Mouse (Mus musculus) hindbrain, postnatal 0 days (tissue): ENCODE measurements around the gene Jun. TPM values are rescaled to one million over a fixed set of nuclear protein-coding genes. Genes with fewer than 3 reads are reported as not detected.
A peak's percentile ranks its signal among the peaks of the same experiment; 100 is the strongest.

Source experiments
- ATAC-seq: fragments of 200-750 bp; cut with Nextera tagmentation; 2 replicates; pipeline ENCODE4 v1.8.0; 2017; ENCODE audit warnings: mild to moderate bottlenecking, moderate TSS enrichment, moderate library complexity
- DNase-seq: peaks from one replicate; pipeline ENCODE4 v3.0.0-alpha.2; 2015; ENCODE audit warnings: low spot score
- H3K27ac ChIP-seq: fragments of 300-500 bp; sonication (generic); 2 replicates; pipeline ENCODE4 v1.5.1; 2014; ENCODE audit warnings: mild to moderate bottlenecking
- H3K27me3 ChIP-seq: fragments of 300-500 bp; sonication (generic); 2 replicates; pipeline ENCODE4 v1.6.1; 2014; ENCODE audit warnings: low read length, mixed read lengths; ENCODE audit not compliant: insufficient read depth
- H3K36me3 ChIP-seq: fragments of 300-500 bp; sonication (generic); 2 replicates; pipeline ENCODE4 v1.6.1; 2014; ENCODE audit warnings: low read length, mixed read lengths; ENCODE audit not compliant: insufficient read depth
- H3K4me1 ChIP-seq: fragments of 300-500 bp; sonication (generic); 2 replicates; pipeline ENCODE4 v1.6.1; 2014; ENCODE audit warnings: antibody characterized with exemption, low read length, mixed read lengths; ENCODE audit not compliant: insufficient read depth
- H3K4me2 ChIP-seq: fragments of 300-500 bp; sonication (generic); 2 replicates; pipeline ENCODE4 v1.6.1; 2014; ENCODE audit warnings: low read depth, mild to moderate bottlenecking, low read length, moderate library complexity, mixed read lengths
- H3K4me3 ChIP-seq: fragments of 300-500 bp; sonication (generic); 2 replicates; pipeline ENCODE4 v1.5.1; 2014; ENCODE audit warnings: low read length
- H3K9ac ChIP-seq: fragments of 300-500 bp; sonication (generic); replicated peaks from 2 replicates; pipeline ENCODE4 v1.6.1; 2014; ENCODE audit warnings: mild to moderate bottlenecking, low read length, moderate library complexity, mixed read lengths
- H3K9me3 ChIP-seq: fragments of 300-500 bp; sonication (generic); 2 replicates; pipeline ENCODE4 v1.6.1; 2016; ENCODE audit warnings: low read length, mixed read lengths
- CTCF ChIP-seq: IDR thresholded peaks from 2 replicates; pipeline ENCODE4 v1.5.1; 2016; ENCODE audit warnings: antibody characterized with exemption, control low read depth, low read depth
- WGBS: fragments of 180-500 bp; shearing (Covaris S2); extraction: QIAGEN DNeasy Blood & Tissue Kit; methylation state at CpG from one replicate; pipeline ENCODE4 v1.1.7; 2014; 5-methylcytosine and 5-hydroxymethylcytosine counted together
- polyA plus RNA-seq: library from polyadenylated mRNA; unstranded; fragments of >200 nt; fragmentation: Nextera tagmentation; extraction: Ambion mirVana; gene quantifications from 2 replicates; pipeline ENCODE4 v1.2.1, GENCODE M21; 2015
- total RNA-seq: library from RNA; depleted of rRNA; stranded (reverse); fragments of >200 nt; gene quantifications from 2 replicates; pipeline ENCODE4 v1.2.3, GENCODE M21; 2014

Gene Jun
- total and polyA plus RNA-seq, 2 experiments from 2014 or later, result 57.5 to 74.4 TPM

- Histone ChIP-seq H3K9me3 (no peaks in the 10 kb centered on the region), H3K36me3 (no peaks in the 10 kb centered on the region)
- DNase-seq, result no peak
Measured at GRCm38 (mm10) chr4:95089968-95090367, 37.9 kb upstream of the Jun start.

GRCm38 (mm10) chr4:95089053-95089452 is 37.0 kb upstream of the Jun start:
- no peak for TF ChIP-seq CTCF
- Histone ChIP-seq H3K9me3 (no peaks in the 10 kb centered on the region), H3K27me3 (no peaks in the 10 kb centered on the region), H3K4me2 (no peak overlapping the region), H3K4me1 (no peaks in the 10 kb centered on the region), H3K9ac (no peak overlapping the region), H3K4me3 (no peak overlapping the region), H3K36me3 (no peaks in the 10 kb centered on the region), H3K27ac (no peak overlapping the region)
- no peak for DNase-seq
- ATAC-seq, result no peak
- 96% methylated on average over 5 of the region's 5 CpGs for WGBS

More at GRCm38 (mm10) chr4:95089968-95090367, 37.9 kb upstream of the Jun start:
- no peaks in the 10 kb centered on the region for H3K27me3 ChIP-seq
- no peak overlapping the region for H3K4me2 ChIP-seq
- no peak for TF ChIP-seq CTCF
- ATAC-seq, result no peak
- no peak overlapping the region for H3K4me3 ChIP-seq
- no peak overlapping the region for H3K9ac ChIP-seq
- H3K4me1 ChIP-seq, result no peaks in the 10 kb centered on the region
- no peak overlapping the region for H3K27ac ChIP-seq

- TF ChIP-seq CTCF, result no peak
Measured at GRCm38 (mm10) chr4:95083957-95084356, 31.9 kb upstream of the Jun start.

GRCm38 (mm10) chr4:95083191-95083729 is 31.2 kb upstream of the Jun start:
- Histone ChIP-seq H3K27ac (0 out of 2 replicates have a peak overlapping the region, but pooled peaks have one; percentile 12), H3K9me3 (no peaks in the 10 kb centered on the region), H3K36me3 (no peaks in the 10 kb centered on the region), H3K9ac (no peak overlapping the region), H3K4me1 (no peaks in the 10 kb centered on the region), H3K27me3 (no peaks in the 10 kb centered on the region), H3K4me2 (no peak overlapping the region), H3K4me3 (no peak overlapping the region)
- DNase-seq (no peak), ATAC-seq (no peak)
- WGBS, result 38% methylated on average over 5 of the region's 5 CpGs
- TF ChIP-seq CTCF, result no peak

More at GRCm38 (mm10) chr4:95083957-95084356, 31.9 kb upstream of the Jun start:
- DNase-seq (no peak), ATAC-seq (no peak)
- Histone ChIP-seq H3K36me3 (no peaks in the 10 kb centered on the region), H3K4me2 (no peak overlapping the region), H3K4me1 (no peaks in the 10 kb centered on the region), H3K27ac (no peak overlapping the region), H3K4me3 (no peak overlapping the region), H3K9me3 (no peaks in the 10 kb centered on the region), H3K9ac (no peak overlapping the region), H3K27me3 (no peaks in the 10 kb centered on the region)
- WGBS, result 83% methylated on average over 8 of the region's 8 CpGs

GRCm38 (mm10) chr4:95082481-95083088 is 30.6 kb upstream of the Jun start:
- Histone ChIP-seq H3K4me2 (no peak overlapping the region), H3K4me3 (no peak overlapping the region), H3K9ac (no peak overlapping the region), H3K27ac (0 out of 2 replicates have a peak overlapping the region, but pooled peaks have one; percentile 12), H3K27me3 (no peaks in the 10 kb centered on the region), H3K36me3 (no peaks in the 10 kb centered on the region), H3K9me3 (no peaks in the 10 kb centered on the region), H3K4me1 (no peaks in the 10 kb centered on the region)
- peak; percentile 84 for ATAC-seq
- 37% methylated on average over 4 of the region's 4 CpGs for WGBS
- no peak for TF ChIP-seq CTCF
- DNase-seq, result peak; percentile 74

GRCm38 (mm10) chr4:95081632-95082031 is 29.6 kb upstream of the Jun start:
- Histone ChIP-seq H3K9ac (no peak overlapping the region), H3K9me3 (no peaks in the 10 kb centered on the region), H3K4me3 (no peak overlapping the region), H3K4me2 (no peak overlapping the region), H3K4me1 (no peaks in the 10 kb centered on the region), H3K27ac (no peak overlapping the region), H3K36me3 (no peaks in the 10 kb centered on the region), H3K27me3 (no peaks in the 10 kb centered on the region)
- 76% methylated on average over 8 of the region's 8 CpGs for WGBS
- ATAC-seq (no peak), DNase-seq (peak; percentile 7)
- no peak for TF ChIP-seq CTCF

GRCm38 (mm10) chr4:95078625-95079024 is 26.6 kb upstream of the Jun start:
- 48% methylated on average over 8 of the region's 8 CpGs for WGBS
- Histone ChIP-seq H3K36me3 (no peaks in the 10 kb centered on the region), H3K4me3 (no peak overlapping the region), H3K4me1 (no peaks in the 10 kb centered on the region), H3K27me3 (no peaks in the 10 kb centered on the region), H3K4me2 (no peak overlapping the region), H3K9me3 (no peaks in the 10 kb centered on the region), H3K9ac (no peak overlapping the region), H3K27ac (no peak overlapping the region)
- no peak for DNase-seq
- ATAC-seq, result no peak
- TF ChIP-seq CTCF, result no peak
